Comparison of ENCODE assay signal across 20 mouse cellular contexts in genomic region chr5:37044793-37045192, GRCm38 (mm10). TPM values are rescaled to one million over a fixed set of nuclear protein-coding genes. Genes with fewer than 3 reads are reported as not detected.
A peak's percentile ranks its signal among the peaks of the same experiment; 100 is the strongest.
DNase-seq lines count a peak whose midpoint lies in the region; ATAC-seq and TF ChIP-seq lines count a peak whose summit lies in the region.
"Had no signal": no experiment of that assay in that cellular context is flagged by ENCODE, and none has a peak within 500 bp of the region (broad histone marks: within the 10 kb centered on the region; RNA-seq: fewer than 3 reads in every experiment).

No protein-coding gene starts in this region.

- no peak for ATAC-seq in heart, postnatal 0 days (ENCODE audit: insufficient read depth, low read depth)
- no peak for ATAC-seq in hindbrain, embryonic 14.5 days (ENCODE audit: low FRiP score)
- no peak for ATAC-seq in forebrain, embryonic 13.5 days
- ATAC-seq: forebrain, postnatal 0 days; intestine, embryonic 16.5 days; midbrain, embryonic 16.5 days had no signal

- H3K27ac ChIP-seq in heart, postnatal 0 days (ENCODE audit: low read depth): peak overlapping the region; percentile 9; the same call in 1 of the 2 replicates
- peak overlapping the region; percentile 98 for H3K27ac ChIP-seq in thymus, adult 2 months (ENCODE audit: control insufficient read depth, insufficient read depth, low read length)
- H3K27ac ChIP-seq in hindbrain, embryonic 14.5 days: no peak overlapping the region
- no peak overlapping the region for H3K27ac ChIP-seq in forebrain, embryonic 13.5 days
- no peak overlapping the region for H3K27ac ChIP-seq in left cerebral cortex, adult 2 months
- H3K27ac ChIP-seq: heart, embryonic 15.5 days; neural tube, embryonic 15.5 days had no signal

- H3K4me2 ChIP-seq in heart, postnatal 0 days (ENCODE audit: low read depth, low read length): no peak overlapping the region
- H3K4me2 ChIP-seq in hindbrain, embryonic 14.5 days (replicated peaks): no peak overlapping the region
- no peak overlapping the region for H3K4me2 ChIP-seq in forebrain, embryonic 13.5 days
- H3K4me2 ChIP-seq: heart, embryonic 15.5 days; neural tube, embryonic 15.5 days had no signal

- no peak for DNase-seq in heart, postnatal 0 days (ENCODE audit: low spot score)
- no peak for DNase-seq in heart, postnatal 4 days
- peak; percentile 69 to 72 for DNase-seq in CD8-positive naive resting alpha-beta T cell, adult 2 months (ENCODE audit: low read depth in 2 of 2, low spot score in 2 of 2)
- peak; percentile 90 for DNase-seq in naive thymus-derived CD4-positive, alpha-beta T cell, adult 2 months (ENCODE audit: low read depth)
- DNase-seq in thymus, adult 2 months: peak; percentile 86
- no peak for DNase-seq in hindbrain, embryonic 14.5 days (ENCODE audit: low spot score)
- no peak for DNase-seq in left cerebral cortex, adult 2 months (ENCODE audit: extremely low spot score in 1 of 2, low spot score in 2 of 2)
- DNase-seq: adrenal gland, adult 8-10 months; forebrain, postnatal 0 days; kidney, postnatal 25 days; liver; right cerebral cortex, postnatal 14 days had no signal

- no peaks in the 10 kb centered on the region for H3K9me3 ChIP-seq in heart, postnatal 0 days (replicated peaks; ENCODE audit: control insufficient read depth, low read length)
- no peaks in the 10 kb centered on the region for H3K9me3 ChIP-seq in hindbrain, embryonic 14.5 days (ENCODE audit: control insufficient read depth, low read length)
- H3K9me3 ChIP-seq in forebrain, embryonic 13.5 days (replicated peaks): no peaks in the 10 kb centered on the region
- H3K9me3 ChIP-seq: heart, embryonic 15.5 days; neural tube, embryonic 15.5 days had no signal

- intact Hi-C loops in left cerebral cortex, adult 2 months (cut with DNase I): no loop called here

- no peak for TF ChIP-seq EP300 in heart, postnatal 0 days (IDR thresholded peaks at IDR 0.05; ENCODE audit: low read depth)

- no peak for TF ChIP-seq CTCF in heart, postnatal 0 days (IDR thresholded peaks at IDR 0.05; ENCODE audit: low read depth)
- no peak for TF ChIP-seq CTCF in thymus, adult 2 months (IDR thresholded peaks at IDR 0.05; ENCODE audit: borderline replicate concordance, control insufficient read depth, extremely low read depth, insufficient read depth, low read length, poor library complexity)
- TF ChIP-seq CTCF in left cerebral cortex, adult 2 months (IDR thresholded peaks at IDR 0.05): no peak

- H3K4me3 ChIP-seq in heart, postnatal 0 days (ENCODE audit: low read depth, low read length): no peak overlapping the region
- H3K4me3 ChIP-seq in thymus, adult 2 months (ENCODE audit: control insufficient read depth, insufficient read depth, low read length): no peak overlapping the region
- no peak overlapping the region for H3K4me3 ChIP-seq in hindbrain, embryonic 14.5 days (replicated peaks; ENCODE audit: low read length)
- H3K4me3 ChIP-seq in forebrain, embryonic 13.5 days: no peak overlapping the region
- no peak overlapping the region for H3K4me3 ChIP-seq in left cerebral cortex, adult 2 months
- H3K4me3 ChIP-seq: heart, embryonic 15.5 days; neural tube, embryonic 15.5 days had no signal

- H3K36me3 ChIP-seq in heart, postnatal 0 days (replicated peaks; ENCODE audit: control insufficient read depth, insufficient read depth, low read length): no peaks in the 10 kb centered on the region
- no peaks in the 10 kb centered on the region for H3K36me3 ChIP-seq in thymus, adult 2 months (ENCODE audit: control insufficient read depth, insufficient read depth, low read length)
- H3K36me3 ChIP-seq in hindbrain, embryonic 14.5 days (replicated peaks; ENCODE audit: control insufficient read depth, insufficient read depth): no peaks in the 10 kb centered on the region
- no peaks in the 10 kb centered on the region for H3K36me3 ChIP-seq in forebrain, embryonic 13.5 days (ENCODE audit: poor library complexity, severe bottlenecking)
- H3K36me3 ChIP-seq: heart, embryonic 15.5 days; neural tube, embryonic 15.5 days had no signal

- H3K9ac ChIP-seq in heart, postnatal 0 days (replicated peaks; ENCODE audit: low read depth, low read length): no peak overlapping the region
- no peak overlapping the region for H3K9ac ChIP-seq in hindbrain, embryonic 14.5 days
- H3K9ac ChIP-seq in forebrain, embryonic 13.5 days: no peak overlapping the region
- H3K9ac ChIP-seq: forebrain, postnatal 0 days; heart, embryonic 15.5 days; neural tube, embryonic 15.5 days had no signal

- WGBS in heart, postnatal 0 days: 64% methylated on average over 2 of the region's 2 CpGs
- WGBS in thymus, adult 2 months: 0% methylated on average over 2 of the region's 2 CpGs
- 80% methylated on average over 2 of the region's 2 CpGs for WGBS in hindbrain, embryonic 14.5 days
- 69% methylated on average over 2 of the region's 2 CpGs for WGBS in forebrain, embryonic 13.5 days

- H3K4me1 ChIP-seq in heart, postnatal 0 days (ENCODE audit: control insufficient read depth, insufficient read depth): no peaks in the 10 kb centered on the region
- peaks cover 75% of the 10 kb centered on the region for H3K4me1 ChIP-seq in thymus, adult 2 months (replicated peaks; ENCODE audit: control insufficient read depth, insufficient read depth, low read length)
- no peaks in the 10 kb centered on the region for H3K4me1 ChIP-seq in hindbrain, embryonic 14.5 days (replicated peaks; ENCODE audit: control insufficient read depth, insufficient read depth, low read length)
- H3K4me1 ChIP-seq in forebrain, embryonic 13.5 days: peaks cover 10% of the 10 kb centered on the region; the same call in 1 of the 2 replicates

- TF ChIP-seq POLR2A in thymus, adult 2 months (IDR thresholded peaks at IDR 0.05; ENCODE audit: control insufficient read depth, extremely low read depth, insufficient read depth, low read length, poor library complexity): 0 out of 2 replicates have a peak, but pooled peaks have one; percentile 25

- peaks cover 8% of the 10 kb centered on the region; the same call in 1 of the 2 replicates for H3K27me3 ChIP-seq in heart, postnatal 0 days (ENCODE audit: control insufficient read depth, insufficient read depth, low read length)
- H3K27me3 ChIP-seq in thymus, adult 2 months (ENCODE audit: control insufficient read depth, insufficient read depth, low read length): no peaks in the 10 kb centered on the region
- no peaks in the 10 kb centered on the region for H3K27me3 ChIP-seq in hindbrain, embryonic 14.5 days (ENCODE audit: control insufficient read depth, insufficient read depth, low read length)
- no peaks in the 10 kb centered on the region for H3K27me3 ChIP-seq in forebrain, embryonic 13.5 days
- H3K27me3 ChIP-seq: neural tube, embryonic 15.5 days had no signal

RNA-seq across cellular contexts. Expression of gene Gm1043, which starts 40.4 kb away (rescaled TPM):
- not detected in 2 replicates for total RNA-seq in heart, postnatal 0 days (2014; rRNA removed; ENCODE audit: low replicate concordance)
- not detected in 2 replicates for polyA plus RNA-seq in heart, postnatal 0 days (2015; fragmentation: Nextera tagmentation; extraction: Ambion mirVana)
- not detected for total RNA-seq in heart, postnatal 4 days (2021)
- 3.6 and 4.3 TPM in 2 replicates for polyA plus RNA-seq in thymus, adult 2 months (2012; rRNA removed)
- polyA plus RNA-seq in hindbrain, embryonic 14.5 days (2014; fragmentation: Nextera tagmentation; extraction: Ambion mirVana): 1.7 and 2.0 TPM in 2 replicates
- polyA plus RNA-seq in forebrain, embryonic 13.5 days (2015; fragmentation: Nextera tagmentation; extraction: Ambion mirVana): 0.40 and 0.68 TPM in 2 replicates
- 10 to 100 TPM; 42.7 to 48.5 TPM for total RNA-seq in left cerebral cortex, adult 2 months (2021)
- total RNA-seq: granulocyte monocyte progenitor cell, adult 5-6 weeks had no signal
- polyA plus RNA-seq: C2C12; heart, embryonic 15.5 days; lung, embryonic 16.5 days had no signal

RNA-seq across cellular contexts. Expression of gene Wfs1, which starts 55.8 kb away (rescaled TPM):
- total RNA-seq in heart, postnatal 0 days (2014; rRNA removed; ENCODE audit: low replicate concordance): 17.6 and 18.3 TPM in 2 replicates
- 14.6 and 14.7 TPM in 2 replicates for polyA plus RNA-seq in heart, postnatal 0 days (2015; fragmentation: Nextera tagmentation; extraction: Ambion mirVana)
- 10 to 100 TPM; 26.3 to 27.7 TPM for total RNA-seq in heart, postnatal 4 days (2021)
- 7.1 and 8.5 TPM in 2 replicates for polyA plus RNA-seq in thymus, adult 2 months (2012; rRNA removed)
- polyA plus RNA-seq in hindbrain, embryonic 14.5 days (2014; fragmentation: Nextera tagmentation; extraction: Ambion mirVana): 6.8 and 8.4 TPM in 2 replicates
- polyA plus RNA-seq in forebrain, embryonic 13.5 days (2015; fragmentation: Nextera tagmentation; extraction: Ambion mirVana): 5.3 and 6.5 TPM in 2 replicates
- 100 to 1,000 TPM; 118 to 155 TPM for total RNA-seq in left cerebral cortex, adult 2 months (2021)

Comparison
In these comparisons a context has a peak if more than half of its experiments do, and no peak if none do; other contexts are left out.
1. DNase-seq: peak in CD8-positive naive resting alpha-beta T cell, adult 2 months (2 of 2), naive thymus-derived CD4-positive, alpha-beta T cell, adult 2 months (single experiment) and thymus, adult 2 months (single experiment); none in heart, postnatal 0 days (single experiment), heart, postnatal 4 days (single experiment), hindbrain, embryonic 14.5 days (single experiment) and left cerebral cortex, adult 2 months (0 of 2).
2. H3K27ac ChIP-seq: peak in heart, postnatal 0 days (single experiment) and thymus, adult 2 months (single experiment); none in hindbrain, embryonic 14.5 days (single experiment), forebrain, embryonic 13.5 days (single experiment) and left cerebral cortex, adult 2 months (single experiment).